Mouse (Mus musculus): Measurements from ENCODE around the gene Erich3.

GRCm38 (mm10) chr3:154798806-154799205 lies 135.1 kb downstream of the Erich3 start:
- TF ChIP-seq CHD2 (IDR thresholded peaks at IDR 0.05; ENCODE audit: low read length) (no peak), JUND (conservative IDR thresholded peaks at IDR 0.05; ENCODE audit: low read depth, low read length) (no peak), MAX (IDR thresholded peaks at IDR 0.05; ENCODE audit: low read length) (no peak), CTCF (conservative IDR thresholded peaks at IDR 0.05 in 1 of 2, IDR thresholded peaks at IDR 0.05 in 1 of 2; ENCODE audit: low read depth in 2 of 2, low read length in 2 of 2) (no peak), NRF1 (IDR thresholded peaks at IDR 0.05; ENCODE audit: low read depth, low read length) (no peak), RCOR1 (conservative IDR thresholded peaks at IDR 0.05; ENCODE audit: low read depth, low read length) (no peak), POLR2A (IDR thresholded peaks at IDR 0.05; ENCODE audit: low read depth, low read length) (no peak), ZMIZ1 (IDR thresholded peaks at IDR 0.05; ENCODE audit: low read depth, low read length) (no peak), POLR2AphosphoS2 (IDR thresholded peaks at IDR 0.05; ENCODE audit: low read depth, low read length) (no peak), RAD21 (IDR thresholded peaks at IDR 0.05; ENCODE audit: low read depth, low read length) (no peak), EP300 (IDR thresholded peaks at IDR 0.05; ENCODE audit: low read length) (no peak), USF1 (IDR thresholded peaks at IDR 0.05; ENCODE audit: low read depth, low read length) (no peak)

Data from CH12.LX (cell line).